Mouse (Mus musculus) heart, embryonic 10.5 days (tissue): Measurements from ENCODE around the gene Aacs. TPM values are rescaled to one million over a fixed set of nuclear protein-coding genes. Genes with fewer than 3 reads are reported as not detected.
A peak's percentile ranks its signal among the peaks of the same experiment; 100 is the strongest.

ENCODE experiments used
- DNase-seq: peaks from one replicate; pipeline ENCODE4 v3.0.0-alpha.2; 2017; ENCODE audit warnings: low spot score
- H3K27ac ChIP-seq: fragments of 300-500 bp; sonication (generic); 2 replicates; pipeline ENCODE4 v1.5.1; 2016; ENCODE audit warnings: mild to moderate bottlenecking
- H3K27me3 ChIP-seq: fragments of 300-500 bp; sonication (generic); 2 replicates; pipeline ENCODE4 v1.6.1; 2016; ENCODE audit warnings: mild to moderate bottlenecking; ENCODE audit not compliant: poor library complexity, insufficient read depth, severe bottlenecking
- H3K36me3 ChIP-seq: fragments of 300-500 bp; sonication (generic); 2 replicates; pipeline ENCODE4 v1.6.1; 2016; ENCODE audit warnings: mild to moderate bottlenecking, moderate library complexity
- H3K4me1 ChIP-seq: fragments of 300-500 bp; sonication (generic); 2 replicates; pipeline ENCODE4 v1.6.1; 2016; ENCODE audit warnings: mild to moderate bottlenecking
- H3K4me3 ChIP-seq: fragments of 300-500 bp; sonication (generic); 2 replicates; pipeline ENCODE4 v1.5.1; 2016; ENCODE audit warnings: mild to moderate bottlenecking, moderate library complexity
- H3K9me3 ChIP-seq: fragments of 300-500 bp; sonication (generic); 2 replicates; pipeline ENCODE4 v1.6.1; 2016; ENCODE audit warnings: mild to moderate bottlenecking, moderate library complexity
- WGBS: fragments of 180-500 bp; shearing (Covaris S2); methylation state at CpG from one replicate; pipeline ENCODE4 v1.1.7; 2016; 5-methylcytosine and 5-hydroxymethylcytosine counted together
- microRNA-seq: library from miRNA; unstranded; fragments of <30 nt; microRNA quantifications from one replicate; pipeline ENCODE4, GENCODE M21; 2017
- polyA plus RNA-seq: library from polyadenylated mRNA; unstranded; fragments of >200 nt; fragmentation: Nextera tagmentation; extraction: Ambion mirVana; gene quantifications from 2 replicates; pipeline ENCODE4 v1.2.1, GENCODE M21; 2016

The Aacs gene
- polyA plus RNA-seq, 1 experiment from 2014 or later = 30.1 TPM

- H3K4me3 ChIP-seq = peak overlapping the region; percentile 64
- H3K36me3 ChIP-seq = no peaks in the 10 kb centered on the region
- no peak overlapping the region for H3K27ac ChIP-seq
- peaks cover 28% of the 10 kb centered on the region for H3K4me1 ChIP-seq
- H3K9me3 ChIP-seq = no peaks in the 10 kb centered on the region
- 2% methylated on average over 24 of the region's 24 CpGs for WGBS
- no peak for DNase-seq
- H3K27me3 ChIP-seq = peaks cover 93% of the 10 kb centered on the region
Measured at GRCm38 (mm10) chr5:125533225-125533900, 57.7 kb downstream of the Aacs start.

DNA sequence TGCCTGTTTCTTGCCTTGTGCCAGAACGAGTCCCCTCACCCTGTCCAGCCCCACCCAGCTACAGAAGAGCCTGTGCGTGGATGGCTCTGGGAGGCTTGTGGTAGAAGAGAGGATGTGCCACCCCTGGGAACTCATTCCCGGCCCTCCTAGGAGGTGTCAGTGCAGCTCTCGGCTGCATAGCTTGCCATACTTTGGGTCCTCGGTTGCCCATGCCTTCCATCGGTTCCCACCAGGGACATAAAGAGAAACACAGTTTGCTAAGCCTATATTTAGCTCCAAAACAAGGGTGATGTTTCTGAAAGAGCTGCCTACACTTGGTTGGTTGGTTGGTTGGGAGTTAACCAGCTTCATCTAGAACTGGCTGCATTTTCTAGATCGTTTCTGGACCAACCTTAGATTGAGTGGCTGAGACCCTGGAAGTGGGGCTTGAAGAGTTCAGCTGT is 58.6 kb downstream of the Aacs start:
- no peak for DNase-seq
- Histone ChIP-seq H3K27ac (no peak overlapping the region), H3K27me3 (peaks cover 85% of the 10 kb centered on the region), H3K36me3 (no peaks in the 10 kb centered on the region), H3K4me1 (peaks cover 28% of the 10 kb centered on the region), H3K4me3 (no peak overlapping the region), H3K9me3 (no peaks in the 10 kb centered on the region)
- WGBS = 9% methylated on average over 7 of the region's 7 CpGs

- H3K27ac ChIP-seq = no peak overlapping the region
- peaks cover 28% of the 10 kb centered on the region for H3K4me1 ChIP-seq
- no peaks in the 10 kb centered on the region for H3K36me3 ChIP-seq
- no peak for DNase-seq
- peaks cover 79% of the 10 kb centered on the region for H3K27me3 ChIP-seq
- WGBS = 4% methylated on average over 26 of the region's 26 CpGs
- no peaks in the 10 kb centered on the region for H3K9me3 ChIP-seq
- H3K4me3 ChIP-seq = no peak overlapping the region
Measured at GRCm38 (mm10) chr5:125534611-125535324, 59.2 kb downstream of the Aacs start.

DNA sequence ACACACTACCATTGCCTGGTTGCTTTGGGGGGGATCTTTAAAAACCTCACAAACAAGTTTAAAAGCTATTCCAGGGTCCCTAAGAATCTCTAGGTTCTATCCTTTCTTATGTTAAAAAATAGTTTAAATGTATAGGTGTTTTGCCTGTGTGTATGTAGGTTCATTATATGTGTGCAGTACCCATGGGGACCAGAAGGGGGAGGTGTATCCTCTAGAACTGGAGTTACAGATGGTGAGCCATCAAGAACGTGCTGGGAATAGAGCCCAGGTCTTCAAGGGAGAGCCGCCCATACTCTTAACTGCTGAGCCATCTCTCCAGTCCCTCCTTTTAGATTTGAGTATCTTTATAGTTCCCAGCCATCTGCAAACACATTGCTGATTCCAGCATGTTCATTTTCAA is 69.5 kb downstream of the Aacs start:
- H3K4me1 ChIP-seq = no peaks in the 10 kb centered on the region; the same call in 1 of the 2 replicates
- H3K27me3 ChIP-seq = peaks cover 50% of the 10 kb centered on the region
- no peak overlapping the region for H3K27ac ChIP-seq
- H3K36me3 ChIP-seq = no peaks in the 10 kb centered on the region
- WGBS = 89% methylated on average over 2 of the region's 2 CpGs
- H3K9me3 ChIP-seq = no peaks in the 10 kb centered on the region
- H3K4me3 ChIP-seq = no peak overlapping the region
- no peak for DNase-seq

GRCm38 (mm10) chr5:125546293-125546692 is 70.7 kb downstream of the Aacs start:
- peaks cover 50% of the 10 kb centered on the region for H3K27me3 ChIP-seq
- no peak for DNase-seq

DNA sequence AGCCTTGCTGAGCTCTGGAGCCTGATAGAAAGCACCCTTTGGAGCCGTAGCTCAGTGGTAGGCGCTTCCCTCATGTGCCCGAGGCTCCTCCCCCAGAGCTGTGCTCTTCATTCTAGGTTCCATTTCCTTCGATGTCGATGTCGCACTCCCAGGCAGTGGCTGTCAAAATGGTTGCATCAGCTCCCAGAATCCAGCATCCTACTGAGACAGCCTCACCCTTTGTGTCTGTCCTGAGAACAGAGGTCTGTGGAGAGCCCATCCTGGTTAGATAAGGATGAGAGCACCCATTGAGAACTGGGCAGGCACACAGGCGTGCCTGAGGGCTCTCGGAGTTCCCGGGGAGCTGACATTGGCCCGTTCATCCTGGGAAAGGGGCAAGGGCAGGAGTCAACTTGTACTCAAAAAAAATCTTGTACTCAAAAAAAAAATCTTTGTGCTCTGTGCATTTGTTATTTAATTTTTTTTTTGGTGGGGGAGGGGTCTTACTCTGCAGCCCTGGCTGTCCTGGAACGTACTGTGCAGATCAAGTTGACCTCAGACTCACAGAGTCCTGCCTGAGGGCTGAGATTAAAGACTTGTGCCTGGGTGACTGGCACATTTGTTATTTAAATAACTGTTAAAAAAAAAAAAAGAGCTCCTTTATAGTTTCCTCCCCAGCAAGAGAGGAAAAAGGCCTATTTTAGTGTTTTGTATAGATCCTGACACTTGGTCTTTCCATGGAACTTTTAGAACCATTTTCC is 74.3 kb downstream of the Aacs start:
- Histone ChIP-seq H3K9me3 (no peaks in the 10 kb centered on the region), H3K27ac (no peak overlapping the region), H3K4me1 (no peaks in the 10 kb centered on the region; the same call in 1 of the 2 replicates), H3K36me3 (no peaks in the 10 kb centered on the region), H3K4me3 (no peak overlapping the region), H3K27me3 (peaks cover 47% of the 10 kb centered on the region)
- no peak for DNase-seq
- 27% methylated on average over 11 of the region's 11 CpGs for WGBS

More at GRCm38 (mm10) chr5:125546293-125546692, 70.7 kb downstream of the Aacs start:
- Histone ChIP-seq H3K4me1 (no peaks in the 10 kb centered on the region; the same call in 1 of the 2 replicates), H3K27ac (no peak overlapping the region), H3K4me3 (no peak overlapping the region), H3K9me3 (no peaks in the 10 kb centered on the region), H3K36me3 (no peaks in the 10 kb centered on the region)
- WGBS = 27% methylated on average over 13 of the region's 13 CpGs

GRCm38 (mm10) chr5:125555732-125556131 is 80.1 kb downstream of the Aacs start:
- Histone ChIP-seq H3K9me3 (no peaks in the 10 kb centered on the region), H3K36me3 (no peaks in the 10 kb centered on the region), H3K27ac (no peak overlapping the region), H3K27me3 (no peaks in the 10 kb centered on the region; the same call in 1 of the 2 replicates), H3K4me1 (no peaks in the 10 kb centered on the region), H3K4me3 (no peak overlapping the region)
- DNase-seq = no peak
- WGBS = 69% methylated on average over 5 of the region's 5 CpGs

DNA sequence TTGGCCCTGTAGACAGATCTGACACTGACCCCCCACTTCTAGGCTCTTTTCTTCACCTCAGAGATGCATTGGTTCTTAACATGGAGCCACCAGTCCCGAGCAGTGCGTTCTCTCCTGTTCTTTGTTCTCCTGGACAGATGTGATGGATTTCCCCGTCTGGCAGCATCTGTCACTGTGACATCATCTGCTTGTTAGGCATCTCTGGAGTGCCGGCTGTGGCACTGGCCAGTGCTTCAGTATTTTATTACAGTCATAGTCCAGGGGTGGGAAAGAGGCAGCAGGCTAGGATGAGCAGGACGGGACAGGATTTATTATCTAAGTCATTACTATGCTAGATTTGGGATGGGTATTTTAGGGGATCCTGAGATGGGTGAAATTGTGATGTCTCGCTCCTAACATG is 87.9 kb downstream of the Aacs start:
- Histone ChIP-seq H3K4me1 (no peaks in the 10 kb centered on the region), H3K27me3 (no peaks in the 10 kb centered on the region), H3K9me3 (no peaks in the 10 kb centered on the region), H3K27ac (no peak overlapping the region), H3K4me3 (no peak overlapping the region), H3K36me3 (no peaks in the 10 kb centered on the region)
- WGBS = 59% methylated on average over 6 of the region's 6 CpGs
- no peak for DNase-seq

DNA sequence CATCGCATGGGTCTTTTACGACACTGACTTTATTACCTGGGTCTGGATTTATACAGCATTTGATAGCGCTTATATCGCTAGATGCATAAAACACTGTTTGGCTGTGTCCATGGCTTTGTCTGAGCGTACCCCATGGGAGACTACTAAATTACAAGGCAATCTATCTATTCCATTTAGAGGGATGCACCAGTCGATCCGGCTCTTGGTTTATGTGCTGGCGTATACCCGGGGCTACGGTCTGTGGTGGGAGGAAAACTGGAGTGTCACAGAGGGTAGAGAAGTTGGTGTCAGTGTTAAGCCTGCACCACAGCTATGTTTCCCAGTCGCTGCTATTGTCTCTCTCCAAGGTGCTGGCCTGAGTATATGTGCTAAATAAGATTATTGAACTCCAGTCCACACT is 90.1 kb downstream of the Aacs start:
- Histone ChIP-seq H3K9me3 (no peaks in the 10 kb centered on the region), H3K36me3 (no peaks in the 10 kb centered on the region), H3K4me3 (no peak overlapping the region), H3K27ac (no peak overlapping the region), H3K4me1 (no peaks in the 10 kb centered on the region), H3K27me3 (no peaks in the 10 kb centered on the region)
- whole genome bisulfite sequencing = 76% methylated on average over 11 of the region's 11 CpGs
- DNase-seq = no peak

Small RNAs within 50 kb of the gene (microRNA-seq; reads per million reads assigned to microRNA genes)
- not detected for gene Gm27551

Other genes starting within 250 kb of the Aacs start
- gene Scarb1, start 134.7 kb upstream of the Aacs start, polyA plus RNA-seq = 73.1 and 94.3 TPM in 2 replicates
- 0.34 and 0.67 TPM in 2 replicates for gene Gm10382, start 86.5 kb upstream of the Aacs start, polyA plus RNA-seq
- gene Ubc, start 85.6 kb upstream of the Aacs start, polyA plus RNA-seq = 921 and 966 TPM in 2 replicates
- 15.9 and 18.7 TPM in 2 replicates for gene Dhx37, start 41.7 kb upstream of the Aacs start, polyA plus RNA-seq
- 45.6 and 52.9 TPM in 2 replicates for gene Bri3bp, start 34.2 kb upstream of the Aacs start, polyA plus RNA-seq
- gene Tmem132b, start 56.0 kb downstream of the Aacs start, polyA plus RNA-seq = 0.04 TPM in 1 of 2 replicates, not detected in the other